Mouse (Mus musculus) right cerebral cortex, postnatal 25 days (tissue): ENCODE results near the gene Slc8a1.

Experiments used
- DNase-seq: peaks from one replicate; pipeline ENCODE4 v3.0.0; 2022

The Slc8a1 gene

GRCm38 (mm10) chr17:81335526-81335925, 402.7 kb downstream of the Slc8a1 start:
- DNase-seq = no peak
